8 mouse cellular contexts compared by ENCODE assay signal in the genomic region with DNA sequence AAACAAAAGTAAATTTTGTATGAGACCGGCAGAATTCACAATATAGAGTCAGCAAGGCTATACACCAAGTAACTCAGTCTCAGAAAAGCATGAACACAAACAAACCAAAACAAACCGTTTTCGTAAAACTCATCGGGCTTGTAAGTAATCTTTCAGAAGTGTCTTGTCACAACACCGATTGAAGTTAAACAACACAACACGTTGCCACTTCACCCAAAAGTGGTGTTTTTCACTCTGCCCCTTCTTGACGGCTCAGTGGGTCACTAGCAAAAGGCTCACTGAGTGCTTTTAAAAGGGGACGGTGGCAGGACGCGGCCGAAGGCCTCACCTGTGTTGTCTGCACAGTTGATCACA. TPM values are rescaled to one million over a fixed set of nuclear protein-coding genes. Genes with fewer than 3 reads are reported as not detected.
DNase-seq lines count a peak whose midpoint lies in the region; ATAC-seq and TF ChIP-seq lines count a peak whose summit lies in the region.

No protein-coding gene starts in this region.

- TF ChIP-seq EP300 in CH12.LX (IDR thresholded peaks at IDR 0.05; ENCODE audit: low read length) = no peak

- in situ Hi-C loops in CH12.LX (cut with MboI; ENCODE audit: low pct_ligation_motif_present, low pct_unique_long_range_greater_than_20kb, low sequenced_read_pairs) = no loop called here

- peaks cover 48% of the 10 kb centered on the region for H3K36me3 ChIP-seq in heart, embryonic 10.5 days
- H3K36me3 ChIP-seq in CH12.LX (replicated peaks in 1 of 2; ENCODE audit: control insufficient read depth in 1 of 2, insufficient read depth in 1 of 2, low read length in 1 of 2) = peaks cover 44 to 51% of the 10 kb centered on the region in 2 experiments
- peaks cover 17% of the 10 kb centered on the region for H3K36me3 ChIP-seq in forebrain, embryonic 11.5 days (ENCODE audit: control insufficient read depth, insufficient read depth, low read length)
- peaks cover 49% of the 10 kb centered on the region for H3K36me3 ChIP-seq in liver, embryonic 13.5 days

- 2% methylated on average over 11 of the region's 11 CpGs for WGBS in heart, embryonic 10.5 days
- 2% methylated on average over 11 of the region's 11 CpGs for WGBS in forebrain, embryonic 11.5 days
- WGBS in liver, embryonic 13.5 days (ENCODE audit: insufficient replicate concordance) = under 1% methylated on average over 11 of the region's 11 CpGs

- no peaks in the 10 kb centered on the region for H3K27me3 ChIP-seq in heart, embryonic 10.5 days (ENCODE audit: insufficient read depth, poor library complexity, severe bottlenecking)
- H3K27me3 ChIP-seq in CH12.LX (replicated peaks) = no peaks in the 10 kb centered on the region
- no peaks in the 10 kb centered on the region for H3K27me3 ChIP-seq in forebrain, embryonic 11.5 days (ENCODE audit: control insufficient read depth, insufficient read depth, low read length)
- no peaks in the 10 kb centered on the region for H3K27me3 ChIP-seq in liver, embryonic 13.5 days

- TF ChIP-seq RAD21 in CH12.LX (IDR thresholded peaks at IDR 0.05; ENCODE audit: low read depth, low read length) = no peak

- H3K27ac ChIP-seq in heart, embryonic 10.5 days = peak overlapping the region; percentile 97
- peak overlapping the region; percentile 69 for H3K27ac ChIP-seq in CH12.LX (ENCODE audit: insufficient read depth, low read depth)
- H3K27ac ChIP-seq in forebrain, embryonic 11.5 days (ENCODE audit: low read depth, low read length) = peak overlapping the region; percentile 90; the same call in 1 of the 2 replicates
- H3K27ac ChIP-seq in liver, embryonic 13.5 days = peak overlapping the region; percentile 81

- peak overlapping the region; percentile 90 for H3K9ac ChIP-seq in CH12.LX (ENCODE audit: insufficient read depth, low read depth)
- H3K9ac ChIP-seq in forebrain, embryonic 11.5 days (ENCODE audit: low read length) = peak overlapping the region; percentile 98
- peak overlapping the region; percentile 92 for H3K9ac ChIP-seq in liver, embryonic 13.5 days

- peaks cover 13% of the 10 kb centered on the region for H3K4me1 ChIP-seq in heart, embryonic 10.5 days
- H3K4me1 ChIP-seq in CH12.LX (ENCODE audit: control insufficient read depth in 1 of 2, insufficient read depth in 2 of 2) = peaks cover 8 to 39% of the 10 kb centered on the region in 2 experiments
- peaks cover 7% of the 10 kb centered on the region; the same call in 1 of the 2 replicates for H3K4me1 ChIP-seq in forebrain, embryonic 11.5 days (replicated peaks; ENCODE audit: control insufficient read depth, insufficient read depth, low read length)
- H3K4me1 ChIP-seq in liver, embryonic 13.5 days (replicated peaks) = peaks cover 42% of the 10 kb centered on the region

- no peak for TF ChIP-seq CTCF in CH12.LX (conservative IDR thresholded peaks at IDR 0.05 in 1 of 2, IDR thresholded peaks at IDR 0.05 in 1 of 2; ENCODE audit: low read depth in 2 of 2, low read length in 2 of 2)

- H3K4me3 ChIP-seq in heart, embryonic 10.5 days = peak overlapping the region; percentile 97
- peak overlapping the region; percentile 73 to 90 (median 83) for H3K4me3 ChIP-seq in CH12.LX (replicated peaks in 1 of 3; ENCODE audit: low read depth in 2 of 3, low read length in 2 of 3, poor library complexity in 1 of 3)
- peak overlapping the region; percentile 96 for H3K4me3 ChIP-seq in forebrain, embryonic 11.5 days (ENCODE audit: low read depth, low read length)
- H3K4me3 ChIP-seq in liver, embryonic 13.5 days (replicated peaks) = peak overlapping the region; percentile 84

- no peak for DNase-seq in heart, embryonic 10.5 days (ENCODE audit: low spot score)
- no peak for DNase-seq in heart, adult 8-10 months (ENCODE audit: low spot score)
- no peak for DNase-seq in CH12.LX (ENCODE audit: extremely low read depth)
- DNase-seq in forebrain, embryonic 11.5 days (ENCODE audit: low spot score) = no peak
- no peak for DNase-seq in liver, embryonic 13.5 days
- DNase-seq in T-cell, adult 2 months (ENCODE audit: low spot score) = no peak
- DNase-seq in right cerebral cortex, postnatal 14 days = no peak
- no peak for DNase-seq in gastrocnemius, postnatal 4 days (ENCODE audit: low spot score in 2 of 2)

- H3K4me2 ChIP-seq in CH12.LX (ENCODE audit: insufficient read depth, low read depth, poor library complexity, severe bottlenecking) = peak overlapping the region; percentile 85
- H3K4me2 ChIP-seq in forebrain, embryonic 11.5 days (ENCODE audit: low read depth, low read length, severe bottlenecking) = peak overlapping the region; percentile 74
- H3K4me2 ChIP-seq in liver, embryonic 13.5 days = peak overlapping the region; percentile 79

- ATAC-seq in forebrain, embryonic 11.5 days (replicated peaks; ENCODE audit: low FRiP score) = no peak
- ATAC-seq in liver, embryonic 13.5 days (ENCODE audit: low read depth) = no peak; the same call in 1 of the 2 replicates

- peaks cover 39% of the 10 kb centered on the region for H3K79me2 ChIP-seq in CH12.LX (replicated peaks; ENCODE audit: control insufficient read depth, extremely low read depth, insufficient read depth, poor library complexity, severe bottlenecking)

- no peak for TF ChIP-seq POLR2A in CH12.LX (IDR thresholded peaks at IDR 0.05; ENCODE audit: low read depth, low read length)

- dilution Hi-C loops in CH12.LX (cut with MboI; ENCODE audit: extremely low pct_ligation_motif_present, extremely low pct_unique_long_range_greater_than_20kb, low sequenced_read_pairs) = no loop called here

- H3K9me3 ChIP-seq in heart, embryonic 10.5 days = no peaks in the 10 kb centered on the region
- peaks cover 4% of the 10 kb centered on the region for H3K9me3 ChIP-seq in CH12.LX (replicated peaks; ENCODE audit: low read length)
- H3K9me3 ChIP-seq in forebrain, embryonic 11.5 days (ENCODE audit: control insufficient read depth, low read length) = no peaks in the 10 kb centered on the region
- no peaks in the 10 kb centered on the region for H3K9me3 ChIP-seq in liver, embryonic 13.5 days (replicated peaks)

TF ChIP-seq in CH12.LX, 34 proteins besides CTCF, POLR2A, EP300 and RAD21:
- TF ChIP-seq SIN3A (IDR thresholded peaks at IDR 0.05; ENCODE audit: low read length) = 0 out of 2 replicates have a peak, but pooled peaks have one; percentile 17
- TF ChIP-seq MEF2A (IDR thresholded peaks at IDR 0.05; ENCODE audit: borderline replicate concordance, low read depth, low read length) = no peak

RNA-seq across cellular contexts. Expression of a gene that starts 0.8 kb away (rescaled TPM):
- polyA plus RNA-seq in heart, embryonic 10.5 days (2016; fragmentation: Nextera tagmentation; extraction: Ambion mirVana) = 387 and 414 TPM in 2 replicates
- 100 to 1,000 TPM; 425 to 610 (median 521) TPM for total RNA-seq in heart, adult 8-10 months (2022)
- total RNA-seq in CH12.LX (2012; rRNA removed) (2,073 and 2,338 TPM in 2 replicates), CH12.LX (2014; rRNA removed) (1,878 and 2,226 TPM in 2 replicates)
- polyA plus RNA-seq in CH12.LX (2012; ENCODE audit: insufficient read length, low read depth) = 1,387 and 2,564 TPM in 2 replicates
- 400 and 454 TPM in 2 replicates for polyA plus RNA-seq in forebrain, embryonic 11.5 days (2014; fragmentation: Nextera tagmentation; extraction: Ambion mirVana)
- polyA plus RNA-seq in liver, embryonic 13.5 days (2015; fragmentation: Nextera tagmentation; extraction: Ambion mirVana) = 436 and 468 TPM in 2 replicates
- total RNA-seq in gastrocnemius, postnatal 4 days (2021) = 100 to 1,000 TPM; 976 to 983 TPM

RNA-seq across cellular contexts. Expression of a gene that starts 5.7 kb away (rescaled TPM):
- 0.30 TPM in 1 of 2 replicates, not detected in the other for polyA plus RNA-seq in heart, embryonic 10.5 days (2016; fragmentation: Nextera tagmentation; extraction: Ambion mirVana)
- not detected for total RNA-seq in heart, adult 8-10 months (2022)
- 0.47 and 0.50 TPM in 2 replicates for total RNA-seq in CH12.LX (2012; rRNA removed)
- not detected in 2 replicates for total RNA-seq in CH12.LX (2014; rRNA removed)
- polyA plus RNA-seq in CH12.LX (2012; ENCODE audit: insufficient read length, low read depth) = 0.41 TPM in 1 of 2 replicates, not detected in the other
- polyA plus RNA-seq in forebrain, embryonic 11.5 days (2014; fragmentation: Nextera tagmentation; extraction: Ambion mirVana) = 0.44 TPM in 1 of 2 replicates, not detected in the other
- polyA plus RNA-seq in liver, embryonic 13.5 days (2015; fragmentation: Nextera tagmentation; extraction: Ambion mirVana) = 0.19 and 0.22 TPM in 2 replicates
- total RNA-seq in gastrocnemius, postnatal 4 days (2021) = not detected

RNA-seq across cellular contexts. Expression of a gene that starts 15.1 kb away (rescaled TPM):
- 11.6 and 17.0 TPM in 2 replicates for polyA plus RNA-seq in heart, embryonic 10.5 days (2016; fragmentation: Nextera tagmentation; extraction: Ambion mirVana)
- 1 to 10 TPM; 6.1 to 7.1 (median 6.3) TPM for total RNA-seq in heart, adult 8-10 months (2022)
- total RNA-seq in CH12.LX (2012; rRNA removed) = 16.7 and 17.3 TPM in 2 replicates
- 19.3 and 19.6 TPM in 2 replicates for total RNA-seq in CH12.LX (2014; rRNA removed)
- polyA plus RNA-seq in CH12.LX (2012; ENCODE audit: insufficient read length, low read depth) = 21.5 and 21.7 TPM in 2 replicates
- 16.3 and 19.5 TPM in 2 replicates for polyA plus RNA-seq in forebrain, embryonic 11.5 days (2014; fragmentation: Nextera tagmentation; extraction: Ambion mirVana)
- polyA plus RNA-seq in liver, embryonic 13.5 days (2015; fragmentation: Nextera tagmentation; extraction: Ambion mirVana) = 7.0 and 7.7 TPM in 2 replicates
- 10 to 100 TPM; 13.4 to 13.5 TPM for total RNA-seq in gastrocnemius, postnatal 4 days (2021)

RNA-seq across cellular contexts. Expression of a gene that starts 17.3 kb away (rescaled TPM):
- polyA plus RNA-seq in heart, embryonic 10.5 days (2016; fragmentation: Nextera tagmentation; extraction: Ambion mirVana) = 50.8 and 65.1 TPM in 2 replicates
- 10 to 100 TPM; 20.1 to 32.0 (median 25.8) TPM for total RNA-seq in heart, adult 8-10 months (2022)
- 16.8 and 18.6 TPM in 2 replicates for total RNA-seq in CH12.LX (2012; rRNA removed)
- 12.3 and 12.5 TPM in 2 replicates for total RNA-seq in CH12.LX (2014; rRNA removed)
- 45.1 and 45.4 TPM in 2 replicates for polyA plus RNA-seq in CH12.LX (2012; ENCODE audit: insufficient read length, low read depth)
- 77.6 and 77.8 TPM in 2 replicates for polyA plus RNA-seq in forebrain, embryonic 11.5 days (2014; fragmentation: Nextera tagmentation; extraction: Ambion mirVana)
- 27.5 and 31.2 TPM in 2 replicates for polyA plus RNA-seq in liver, embryonic 13.5 days (2015; fragmentation: Nextera tagmentation; extraction: Ambion mirVana)
- 10 to 100 TPM; 82.0 to 99.0 TPM for total RNA-seq in gastrocnemius, postnatal 4 days (2021)

RNA-seq across cellular contexts. Expression of a gene that starts 37.0 kb away (rescaled TPM):
- 0.96 and 1.3 TPM in 2 replicates for polyA plus RNA-seq in heart, embryonic 10.5 days (2016; fragmentation: Nextera tagmentation; extraction: Ambion mirVana)
- 10 to 100 TPM; 21.9 to 26.6 (median 25.6) TPM for total RNA-seq in heart, adult 8-10 months (2022)
- total RNA-seq in CH12.LX (2012; rRNA removed) = 28.7 and 30.8 TPM in 2 replicates
- 20.3 and 23.3 TPM in 2 replicates for total RNA-seq in CH12.LX (2014; rRNA removed)
- polyA plus RNA-seq in CH12.LX (2012; ENCODE audit: insufficient read length, low read depth) = 35.4 and 44.0 TPM in 2 replicates
- 1.8 and 1.9 TPM in 2 replicates for polyA plus RNA-seq in forebrain, embryonic 11.5 days (2014; fragmentation: Nextera tagmentation; extraction: Ambion mirVana)
- 0.88 TPM in 2 replicates for polyA plus RNA-seq in liver, embryonic 13.5 days (2015; fragmentation: Nextera tagmentation; extraction: Ambion mirVana)
- 10 to 100 TPM; 62.7 to 64.2 TPM for total RNA-seq in gastrocnemius, postnatal 4 days (2021)
